ENCODE assay signal across 8 mouse cellular contexts in genomic region chr15:85012662-85013054, GRCm38 (mm10). TPM values are rescaled to one million over a fixed set of nuclear protein-coding genes. Genes with fewer than 3 reads are reported as not detected.
A peak's percentile ranks its signal among the peaks of the same experiment; 100 is the strongest.
DNase-seq lines count a peak whose midpoint lies in the region; ATAC-seq lines count a peak whose summit lies in the region.
"Had no signal": no experiment of that assay in that cellular context is flagged by ENCODE, and none has a peak within 500 bp of the region (broad histone marks: within the 10 kb centered on the region; RNA-seq: fewer than 3 reads in every experiment).

No protein-coding gene starts in this region.

- peak; percentile 40 for DNase-seq in kidney, adult 11 months
- DNase-seq in kidney, adult 18-20 months, result no peak
- DNase-seq in heart, postnatal 4 days, result peak; percentile 37
- peak; percentile 62 for DNase-seq in lung, postnatal 36 days
- no peak for DNase-seq in natural killer cell, adult 2 months (ENCODE audit: low spot score in 2 of 2)
- DNase-seq: layer of hippocampus, adult 9-11 months had no signal

- H3K4me2 ChIP-seq in kidney, embryonic 16.5 days (replicated peaks; ENCODE audit: low read depth, low read length), result peak overlapping the region; percentile 22; the same call in 1 of the 2 replicates

- H3K4me3 ChIP-seq in kidney, embryonic 16.5 days (ENCODE audit: low read length), result no peak overlapping the region

- H3K36me3 ChIP-seq in kidney, embryonic 16.5 days (ENCODE audit: insufficient read depth, low read length), result no peaks in the 10 kb centered on the region

- H3K4me1 ChIP-seq in kidney, embryonic 16.5 days (ENCODE audit: insufficient read depth, low read length), result peaks cover 9% of the 10 kb centered on the region

- peak overlapping the region; percentile 37; the same call in 1 of the 2 replicates for H3K9ac ChIP-seq in kidney, embryonic 16.5 days (replicated peaks; ENCODE audit: low read length)

- no peaks in the 10 kb centered on the region for H3K9me3 ChIP-seq in kidney, embryonic 16.5 days (ENCODE audit: low read length)

- WGBS in kidney, embryonic 16.5 days, result 29% methylated on average over 2 of the region's 2 CpGs

- peak overlapping the region; percentile 51 for H3K27ac ChIP-seq in kidney, embryonic 16.5 days (ENCODE audit: low read length)

- H3K27me3 ChIP-seq in kidney, embryonic 16.5 days (ENCODE audit: insufficient read depth, low read length), result peaks cover 9% of the 10 kb centered on the region

- peak; percentile 57; the same call in 1 of the 2 replicates for ATAC-seq in kidney, embryonic 16.5 days (ENCODE audit: low FRiP score, low TSS enrichment)
- no peak for ATAC-seq in erythroid progenitor cell, adult 5-6 weeks (replicated peaks; ENCODE audit: low FRiP score, poor library complexity, severe bottlenecking)

RNA-seq across cellular contexts. Expression of gene Upk3a, which starts 4.3 kb away (rescaled TPM):
- total RNA-seq in heart, postnatal 4 days (2021), result not detected
- polyA plus RNA-seq in kidney, embryonic 16.5 days (2015; fragmentation: Nextera tagmentation; extraction: Ambion mirVana), result 65.9 and 74.8 TPM in 2 replicates
- not detected in 2 replicates for total RNA-seq in erythroid progenitor cell, adult 5-6 weeks (2015; ENCODE audit: low replicate concordance)
- not detected in 2 replicates for total RNA-seq in erythroid progenitor cell, adult 5-6 weeks (2017; ENCODE audit: low replicate concordance)

RNA-seq across cellular contexts. Expression of gene Fam118a, which starts 16.1 kb away (rescaled TPM):
- 10 to 100 TPM; 14.6 to 14.9 TPM for total RNA-seq in heart, postnatal 4 days (2021)
- 23.3 and 23.9 TPM in 2 replicates for polyA plus RNA-seq in kidney, embryonic 16.5 days (2015; fragmentation: Nextera tagmentation; extraction: Ambion mirVana)
- 2.2 and 3.8 TPM in 2 replicates for total RNA-seq in erythroid progenitor cell, adult 5-6 weeks (2015; ENCODE audit: low replicate concordance)
- 1.8 and 22.4 TPM in 2 replicates for total RNA-seq in erythroid progenitor cell, adult 5-6 weeks (2017; ENCODE audit: low replicate concordance)

RNA-seq across cellular contexts. Expression of gene 5031439G07Rik, which starts 24.3 kb away (rescaled TPM):
- 10 to 100 TPM; 22.2 to 23.8 TPM for total RNA-seq in heart, postnatal 4 days (2021)
- polyA plus RNA-seq in kidney, embryonic 16.5 days (2015; fragmentation: Nextera tagmentation; extraction: Ambion mirVana), result 7.1 and 7.2 TPM in 2 replicates
- total RNA-seq in erythroid progenitor cell, adult 5-6 weeks (2015; ENCODE audit: low replicate concordance), result 5.0 and 5.4 TPM in 2 replicates
- 3.2 and 8.9 TPM in 2 replicates for total RNA-seq in erythroid progenitor cell, adult 5-6 weeks (2017; ENCODE audit: low replicate concordance)

Comparison
In these comparisons a context has a peak if more than half of its experiments do, and no peak if none do; other contexts are left out.
1. DNase-seq: peak in kidney, adult 11 months (single experiment), heart, postnatal 4 days (single experiment) and lung, postnatal 36 days (single experiment); none in kidney, adult 18-20 months (single experiment) and natural killer cell, adult 2 months (0 of 2).